Mouse (Mus musculus): Measurements from ENCODE around the gene Klc4.

Gene Klc4

DNA sequence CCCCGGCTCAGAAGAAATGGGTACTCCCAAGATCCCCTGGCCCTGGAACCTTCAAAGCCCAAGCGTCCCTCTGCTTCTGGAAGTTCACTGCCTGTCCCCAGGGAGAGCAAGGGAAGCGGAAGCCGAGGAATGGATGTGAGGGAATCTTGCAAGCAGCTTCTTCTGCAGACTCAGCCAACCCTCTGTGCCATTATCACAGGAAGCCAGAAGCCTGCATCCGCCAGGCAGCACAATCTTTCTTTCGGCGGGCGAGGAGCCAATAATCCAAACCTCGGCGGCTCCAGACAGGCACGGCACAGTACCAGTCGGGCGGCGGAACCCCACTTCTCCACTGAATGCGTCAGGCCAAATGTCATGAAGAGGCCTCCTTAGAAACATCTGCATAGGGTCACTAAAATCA, 24.5 kb downstream of the Klc4 start:
- no peak for DNase-seq (ENCODE audit: low spot score in 2 of 2)

GRCm38 (mm10) chr17:46619683-46620357, 26.0 kb downstream of the Klc4 start:
- DNase-seq (ENCODE audit: low spot score in 2 of 2): no peak

DNA sequence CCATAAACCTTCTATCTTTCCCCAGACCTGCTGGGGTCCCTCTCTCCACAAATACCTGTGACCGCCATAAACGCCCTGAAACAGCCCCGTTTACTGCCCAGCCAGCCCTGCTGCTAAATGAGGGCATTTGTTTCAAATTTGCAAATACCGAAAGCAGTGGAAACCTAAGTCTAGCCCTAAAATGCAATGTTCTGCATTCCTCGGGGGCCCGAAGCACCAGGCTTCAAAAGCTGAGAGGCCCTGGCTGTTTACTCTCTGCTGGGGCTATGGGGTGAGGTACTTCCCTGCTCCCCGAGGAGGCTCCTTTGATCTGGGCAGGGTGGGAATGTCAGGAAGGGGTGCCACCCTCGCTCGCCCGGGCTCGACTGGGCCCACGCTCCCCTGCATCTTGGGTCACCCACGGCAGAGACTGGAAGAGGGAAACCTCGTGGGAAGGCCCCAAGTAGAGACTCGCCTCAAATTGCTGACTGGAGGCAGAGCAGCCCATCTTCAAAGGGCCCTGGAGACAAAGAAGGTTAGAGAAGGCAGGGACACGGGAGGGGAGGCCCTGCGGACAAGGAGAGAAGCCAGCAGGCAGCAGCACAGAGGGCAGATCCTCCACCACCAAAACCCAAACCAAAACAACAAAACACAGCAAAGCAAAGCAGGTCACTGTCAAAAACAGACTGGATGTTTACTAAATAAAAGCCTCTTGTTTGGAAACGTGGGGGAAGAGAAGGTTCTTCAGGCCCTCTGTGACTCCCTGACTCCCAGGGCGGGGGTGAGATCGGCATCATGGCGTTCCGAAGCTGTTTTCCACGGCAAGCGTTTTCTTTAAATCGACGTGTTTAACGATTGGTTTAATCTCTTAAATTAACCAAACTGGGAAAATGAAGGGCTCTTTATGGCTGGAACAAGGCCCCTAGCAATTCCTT, 26.8 kb downstream of the Klc4 start:
- no peak for DNase-seq (ENCODE audit: low spot score in 2 of 2)

GRCm38 (mm10) chr17:46618394-46618768, 27.4 kb downstream of the Klc4 start:
- no peak for DNase-seq (ENCODE audit: low spot score in 2 of 2)

DNA sequence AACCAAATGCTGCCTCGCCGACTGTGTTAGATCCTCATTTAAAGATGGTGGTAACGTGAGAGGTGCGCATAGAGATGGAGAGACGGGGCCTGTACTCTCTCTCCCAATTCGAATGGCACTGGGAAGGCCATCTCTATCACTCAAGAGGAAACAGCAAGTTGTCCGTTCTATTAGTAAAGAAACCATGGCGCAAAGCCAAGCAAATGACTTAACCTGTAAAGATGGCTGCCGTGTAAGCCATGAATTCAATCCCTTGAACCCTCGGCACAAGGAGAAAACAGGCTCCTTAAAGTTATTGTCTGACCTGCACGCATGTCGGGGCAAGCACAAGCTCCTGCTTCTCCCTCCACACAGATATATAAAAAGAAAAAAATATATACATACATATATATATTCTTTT, 28.0 kb downstream of the Klc4 start:
- DNase-seq (ENCODE audit: low spot score in 2 of 2): no peak

GRCm38 (mm10) chr17:46613229-46613628, 32.6 kb downstream of the Klc4 start:
- DNase-seq (ENCODE audit: low spot score in 2 of 2): no peak

DNA sequence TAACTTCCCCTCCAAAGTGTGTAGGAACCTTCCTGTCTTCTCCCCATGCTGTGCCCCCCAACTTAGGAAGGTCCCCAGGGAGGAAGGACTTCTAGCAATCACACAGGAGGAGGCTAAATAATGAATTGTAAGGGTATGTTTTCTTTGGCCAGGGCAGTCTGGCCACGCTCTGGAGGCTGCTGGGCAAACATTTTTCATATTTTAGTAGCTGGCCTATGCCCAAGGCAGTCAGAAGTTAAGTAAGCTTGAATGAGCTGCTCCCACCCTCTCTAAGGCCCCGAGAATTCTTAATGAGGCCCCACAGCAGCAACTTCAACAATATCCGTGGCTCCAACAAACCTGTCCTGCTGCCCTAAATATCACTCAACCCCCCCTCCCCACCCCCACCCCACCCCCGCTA, 33.0 kb downstream of the Klc4 start:
- no peak for DNase-seq (ENCODE audit: low spot score in 2 of 2)

DNA sequence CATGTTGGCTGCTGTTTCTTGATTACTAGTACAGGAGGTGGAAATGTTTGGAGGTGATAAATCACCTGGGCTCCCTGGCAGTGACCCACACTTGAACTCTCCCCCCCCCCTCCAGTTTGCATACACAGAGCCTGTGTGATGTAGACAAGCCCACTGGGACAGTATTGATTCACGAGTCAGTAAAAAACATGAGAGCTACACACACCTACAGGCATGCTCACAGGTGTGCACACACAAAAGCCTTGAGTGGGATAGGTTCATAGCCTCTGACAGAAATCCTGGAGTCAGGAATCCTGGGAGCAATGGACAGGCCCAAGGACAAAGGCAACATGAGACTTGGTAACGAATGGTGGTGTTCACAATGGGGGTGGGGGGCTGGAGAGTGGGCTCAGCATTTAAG, 33.6 kb downstream of the Klc4 start:
- no peak for DNase-seq (ENCODE audit: low spot score in 2 of 2)

DNA sequence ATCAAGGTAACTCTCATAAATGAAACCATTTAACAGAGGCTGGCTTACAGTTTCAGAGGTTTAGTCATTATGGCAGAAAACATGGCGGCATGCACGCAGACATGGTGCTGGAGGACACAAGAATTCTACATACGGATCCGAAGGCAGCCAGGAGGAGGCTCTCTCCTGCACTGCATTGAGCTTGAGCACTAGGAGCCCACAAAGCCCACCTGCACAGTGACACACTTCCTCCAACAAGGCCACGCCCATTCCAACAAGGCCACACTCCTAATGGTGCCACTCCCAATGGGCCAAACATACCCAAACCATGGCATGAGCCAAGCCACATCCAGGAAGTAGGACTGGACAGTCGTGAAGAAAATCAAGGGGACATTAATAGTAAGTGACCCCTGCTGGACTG, 34.5 kb downstream of the Klc4 start:
- DNase-seq (ENCODE audit: low spot score in 2 of 2): no peak

- no peak for DNase-seq (ENCODE audit: low spot score in 2 of 2)
Measured at GRCm38 (mm10) chr17:46609721-46610514, 35.9 kb downstream of the Klc4 start.

GRCm38 (mm10) chr17:46605987-46606386, 39.8 kb downstream of the Klc4 start:
- DNase-seq (ENCODE audit: low spot score in 2 of 2): no peak

GRCm38 (mm10) chr17:46605126-46605525, 40.7 kb downstream of the Klc4 start:
- DNase-seq (ENCODE audit: low spot score in 2 of 2): no peak

GRCm38 (mm10) chr17:46603229-46603628, 42.6 kb downstream of the Klc4 start:
- DNase-seq (ENCODE audit: low spot score in 2 of 2): no peak

GRCm38 (mm10) chr17:46602212-46602611, 43.6 kb downstream of the Klc4 start:
- DNase-seq (ENCODE audit: low spot score in 2 of 2): no peak

GRCm38 (mm10) chr17:46600569-46600968, 45.3 kb downstream of the Klc4 start:
- DNase-seq (ENCODE audit: low spot score in 2 of 2): no peak

- DNase-seq (ENCODE audit: low spot score in 2 of 2): no peak
Measured at GRCm38 (mm10) chr17:46598963-46599362, 46.9 kb downstream of the Klc4 start.

- DNase-seq (ENCODE audit: low spot score in 2 of 2): no peak
Measured at GRCm38 (mm10) chr17:46597956-46598355, 47.9 kb downstream of the Klc4 start.

DNA sequence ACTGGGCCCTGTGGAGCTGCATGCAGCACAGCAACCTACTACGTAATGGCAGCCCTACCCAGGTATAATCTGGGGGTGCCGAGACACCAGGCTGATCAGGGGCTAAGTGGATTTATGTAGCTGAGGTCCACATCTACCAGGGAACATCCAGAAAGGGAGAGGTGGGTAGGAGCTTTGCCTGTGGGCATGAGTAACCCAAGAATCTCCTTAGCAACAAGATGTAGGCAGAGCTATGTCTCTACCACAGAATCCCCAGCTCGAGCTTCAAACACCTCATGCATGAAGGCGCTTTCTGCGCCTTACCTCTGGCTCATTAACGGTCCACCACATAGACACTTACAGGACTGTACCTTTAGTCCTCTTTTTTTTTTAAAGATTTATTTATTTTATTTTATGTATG, 50.5 kb downstream of the Klc4 start:
- DNase-seq (ENCODE audit: low spot score in 2 of 2): no peak

- DNase-seq (ENCODE audit: low spot score in 2 of 2): no peak
Measured at GRCm38 (mm10) chr17:46594606-46595005, 51.2 kb downstream of the Klc4 start.

DNA sequence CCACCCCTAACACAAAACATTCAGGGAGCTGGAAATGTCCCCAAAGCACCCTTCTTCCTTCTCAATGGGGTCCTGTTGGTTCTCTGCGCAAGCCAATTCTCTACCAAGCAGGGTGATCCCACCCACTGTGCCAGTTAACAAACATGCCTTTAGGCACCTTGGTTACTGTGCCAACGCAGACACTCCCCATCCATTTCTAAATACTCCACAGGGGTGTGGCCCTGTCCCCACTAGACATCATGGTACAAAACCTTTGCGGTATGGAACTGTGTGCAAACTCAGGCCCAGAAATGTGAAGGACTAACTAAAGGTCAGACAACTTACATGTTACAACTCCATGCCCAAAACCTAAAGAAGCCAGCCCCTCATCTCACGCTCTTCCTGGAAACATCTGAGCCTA, 52.7 kb downstream of the Klc4 start:
- no peak for DNase-seq (ENCODE audit: low spot score in 2 of 2)

DNA sequence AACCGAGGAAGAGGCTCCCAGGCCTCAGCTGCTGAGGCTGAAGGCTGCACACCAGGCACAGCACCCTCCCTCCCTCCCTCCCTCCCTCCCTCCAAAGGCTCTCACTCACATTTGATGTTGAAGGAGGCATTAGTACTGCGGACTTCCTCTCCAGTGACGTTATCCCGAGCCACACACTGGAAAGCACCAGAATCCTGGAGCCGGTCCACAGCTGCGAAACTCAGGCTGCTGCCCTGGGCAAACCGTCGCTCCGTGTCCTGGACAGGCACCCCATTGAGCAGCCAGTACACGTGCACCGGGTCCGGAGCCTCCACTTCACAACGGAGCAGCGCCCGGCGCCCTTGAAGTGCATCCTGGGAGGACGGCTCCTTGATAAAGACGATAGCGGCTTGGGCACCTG, 54.4 kb downstream of the Klc4 start:
- DNase-seq (ENCODE audit: low spot score in 2 of 2): no peak

DNA sequence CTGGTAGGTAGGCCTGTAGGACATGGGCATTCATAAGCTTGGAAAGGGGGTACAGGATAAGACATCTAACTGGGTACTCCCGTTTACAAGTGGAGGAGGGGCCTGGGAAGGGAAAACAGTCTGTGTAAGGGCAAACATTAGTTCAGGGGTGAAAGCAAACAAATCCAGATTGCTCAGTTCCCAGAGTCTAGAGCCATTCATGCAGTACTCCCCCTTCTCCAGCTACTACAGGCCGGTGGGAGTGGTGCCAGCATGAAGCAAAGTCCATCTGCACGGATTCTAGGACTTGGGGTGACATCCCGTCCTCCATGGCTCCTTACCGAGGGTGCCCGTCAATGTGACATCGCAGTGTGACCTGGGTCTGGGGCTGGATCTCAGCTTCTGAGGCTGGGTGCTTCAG, 55.4 kb downstream of the Klc4 start:
- no peak for DNase-seq (ENCODE audit: low spot score in 2 of 2)
